Mouse (Mus musculus): ENCODE measurements around the gene Smdt1.

GRCm38 (mm10) chr15:82372991-82373390 is 34.2 kb downstream of the Smdt1 start:
- TF ChIP-seq CTCF (IDR thresholded peaks at IDR 0.05; ENCODE audit: low read depth) (no peak), EP300 (optimal IDR thresholded peaks at IDR 0.05) (no peak)
